In the genomic region with DNA sequence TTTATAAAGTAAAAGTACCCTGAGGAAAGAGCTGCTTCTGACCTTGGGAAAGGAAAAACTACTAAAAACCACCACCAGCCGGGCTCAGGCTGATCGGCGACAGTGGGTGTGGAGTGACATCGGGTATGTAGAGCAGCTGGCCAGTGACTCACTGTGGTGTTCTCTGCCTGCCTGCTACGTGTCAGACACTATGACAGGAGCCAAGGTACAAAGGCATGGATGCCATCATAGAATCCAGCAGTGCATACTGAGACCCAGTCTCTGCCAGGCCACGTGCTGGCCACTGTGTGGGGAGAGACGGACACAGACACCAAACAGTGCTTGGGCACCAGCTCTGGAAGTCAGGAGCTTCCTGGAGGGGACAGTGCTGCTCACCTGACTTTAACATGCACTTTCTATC, we compare ENCODE assay signal across 10 mouse cellular contexts. TPM values are rescaled to one million over a fixed set of nuclear protein-coding genes. Genes with fewer than 3 reads are reported as not detected.
A peak's percentile ranks its signal among the peaks of the same experiment; 100 is the strongest.
DNase-seq lines count a peak whose midpoint lies in the region; ATAC-seq and TF ChIP-seq lines count a peak whose summit lies in the region.
"Had no signal": no experiment of that assay in that cellular context is flagged by ENCODE, and none has a peak within 500 bp of the region (broad histone marks: within the 10 kb centered on the region; RNA-seq: fewer than 3 reads in every experiment).

No protein-coding gene starts in this region.

- H3K36me3 ChIP-seq in forebrain, embryonic 11.5 days (ENCODE audit: control insufficient read depth, insufficient read depth, low read length) = no peaks in the 10 kb centered on the region; the same call in 1 of the 2 replicates
- peaks cover 13% of the 10 kb centered on the region; the same call in 1 of the 2 replicates for H3K36me3 ChIP-seq in forebrain, embryonic 14.5 days (ENCODE audit: control insufficient read depth, insufficient read depth, low read length)
- peaks cover 34% of the 10 kb centered on the region for H3K36me3 ChIP-seq in intestine, postnatal 0 days (ENCODE audit: control insufficient read depth, insufficient read depth)
- peaks cover 21% of the 10 kb centered on the region for H3K36me3 ChIP-seq in midbrain, embryonic 10.5 days
- peaks cover 23% of the 10 kb centered on the region for H3K36me3 ChIP-seq in forebrain, embryonic 13.5 days (ENCODE audit: poor library complexity, severe bottlenecking)

- H3K4me2 ChIP-seq in forebrain, embryonic 11.5 days (ENCODE audit: low read depth, low read length, severe bottlenecking) = no peak overlapping the region
- H3K4me2 ChIP-seq in forebrain, embryonic 14.5 days (ENCODE audit: low read length) = no peak overlapping the region
- H3K4me2 ChIP-seq in intestine, postnatal 0 days (replicated peaks; ENCODE audit: low read depth) = no peak overlapping the region; the same call in none of the 2 replicates
- no peak overlapping the region for H3K4me2 ChIP-seq in forebrain, embryonic 13.5 days
- H3K4me2 ChIP-seq: limb, embryonic 12.5 days had no signal

- no peaks in the 10 kb centered on the region for H3K9me3 ChIP-seq in forebrain, embryonic 11.5 days (ENCODE audit: control insufficient read depth, low read length)
- no peaks in the 10 kb centered on the region for H3K9me3 ChIP-seq in forebrain, embryonic 14.5 days (replicated peaks; ENCODE audit: control insufficient read depth, low read length)
- H3K9me3 ChIP-seq in intestine, postnatal 0 days (ENCODE audit: control insufficient read depth) = no peaks in the 10 kb centered on the region
- no peaks in the 10 kb centered on the region for H3K9me3 ChIP-seq in midbrain, embryonic 10.5 days (replicated peaks)
- no peaks in the 10 kb centered on the region for H3K9me3 ChIP-seq in forebrain, embryonic 13.5 days (replicated peaks)
- H3K9me3 ChIP-seq: limb, embryonic 12.5 days had no signal

- no peak for ATAC-seq in forebrain, embryonic 11.5 days (replicated peaks; ENCODE audit: low FRiP score)
- no peak for ATAC-seq in forebrain, embryonic 14.5 days
- ATAC-seq in intestine, postnatal 0 days = peak; percentile 75
- no peak for ATAC-seq in forebrain, embryonic 13.5 days

- WGBS in forebrain, embryonic 11.5 days = 78% methylated on average over 7 of the region's 7 CpGs
- 87% methylated on average over 7 of the region's 7 CpGs for WGBS in forebrain, embryonic 14.5 days
- 32% methylated on average over 7 of the region's 7 CpGs for WGBS in intestine, postnatal 0 days
- 82% methylated on average over 7 of the region's 7 CpGs for WGBS in midbrain, embryonic 10.5 days
- 80% methylated on average over 7 of the region's 7 CpGs for WGBS in forebrain, embryonic 13.5 days

- H3K4me3 ChIP-seq in forebrain, embryonic 11.5 days (ENCODE audit: low read depth, low read length) = no peak overlapping the region
- H3K4me3 ChIP-seq in forebrain, embryonic 14.5 days (ENCODE audit: low read depth, low read length) = no peak overlapping the region
- H3K4me3 ChIP-seq in intestine, postnatal 0 days (ENCODE audit: low read depth, low read length) = no peak overlapping the region
- H3K4me3 ChIP-seq in midbrain, embryonic 10.5 days = no peak overlapping the region
- no peak overlapping the region for H3K4me3 ChIP-seq in forebrain, embryonic 13.5 days
- H3K4me3 ChIP-seq: limb, embryonic 12.5 days had no signal

- H3K9ac ChIP-seq in forebrain, embryonic 11.5 days (ENCODE audit: low read length) = no peak overlapping the region
- H3K9ac ChIP-seq in forebrain, embryonic 14.5 days (ENCODE audit: low read length) = no peak overlapping the region
- peak overlapping the region; percentile 11; the same call in 1 of the 2 replicates for H3K9ac ChIP-seq in intestine, postnatal 0 days (ENCODE audit: low read depth, low read length)
- no peak overlapping the region for H3K9ac ChIP-seq in forebrain, embryonic 13.5 days
- H3K9ac ChIP-seq: limb, embryonic 12.5 days had no signal

- DNase-seq in forebrain, embryonic 11.5 days (ENCODE audit: low spot score) = no peak
- no peak for DNase-seq in forebrain, embryonic 14.5 days (ENCODE audit: low spot score)
- peak; percentile 36 to 43 for DNase-seq in spleen, postnatal 10 days (ENCODE audit: low spot score in 2 of 2)
- no peak for DNase-seq in spleen, adult 18-20 months
- DNase-seq in midbrain, embryonic 10.5 days (ENCODE audit: low spot score) = no peak
- DNase-seq in cerebellum, adult 8-10 months = no peak
- DNase-seq: embryo, embryonic 11 days had no signal

- H3K4me1 ChIP-seq in forebrain, embryonic 11.5 days (replicated peaks; ENCODE audit: control insufficient read depth, insufficient read depth, low read length) = no peaks in the 10 kb centered on the region
- H3K4me1 ChIP-seq in forebrain, embryonic 14.5 days (ENCODE audit: control insufficient read depth, insufficient read depth, low read length) = peaks cover 9% of the 10 kb centered on the region
- H3K4me1 ChIP-seq in intestine, postnatal 0 days (replicated peaks; ENCODE audit: control insufficient read depth, insufficient read depth, low read length) = no peaks in the 10 kb centered on the region; the same call in 1 of the 2 replicates
- peaks cover 22% of the 10 kb centered on the region for H3K4me1 ChIP-seq in midbrain, embryonic 10.5 days
- peaks cover 11% of the 10 kb centered on the region for H3K4me1 ChIP-seq in forebrain, embryonic 13.5 days

- no peaks in the 10 kb centered on the region for H3K27me3 ChIP-seq in forebrain, embryonic 11.5 days (ENCODE audit: control insufficient read depth, insufficient read depth, low read length)
- H3K27me3 ChIP-seq in forebrain, embryonic 14.5 days (replicated peaks; ENCODE audit: control insufficient read depth, insufficient read depth, low read length) = no peaks in the 10 kb centered on the region
- H3K27me3 ChIP-seq in intestine, postnatal 0 days (replicated peaks; ENCODE audit: control insufficient read depth, insufficient read depth, low read length) = no peaks in the 10 kb centered on the region
- no peaks in the 10 kb centered on the region for H3K27me3 ChIP-seq in midbrain, embryonic 10.5 days (ENCODE audit: low read depth, poor library complexity, severe bottlenecking)
- no peaks in the 10 kb centered on the region for H3K27me3 ChIP-seq in forebrain, embryonic 13.5 days
- H3K27me3 ChIP-seq: limb, embryonic 12.5 days had no signal

- no peak for TF ChIP-seq CTCF in intestine, postnatal 0 days (IDR thresholded peaks at IDR 0.05; ENCODE audit: low read depth)

- H3K27ac ChIP-seq in forebrain, embryonic 11.5 days (ENCODE audit: low read depth, low read length) = peak overlapping the region; percentile 43
- H3K27ac ChIP-seq in forebrain, embryonic 14.5 days (ENCODE audit: low read depth, low read length) = no peak overlapping the region
- peak overlapping the region; percentile 89 for H3K27ac ChIP-seq in intestine, postnatal 0 days (ENCODE audit: low read depth, low read length)
- no peak overlapping the region for H3K27ac ChIP-seq in midbrain, embryonic 10.5 days (replicated peaks)
- H3K27ac ChIP-seq in forebrain, embryonic 13.5 days = no peak overlapping the region

RNA-seq across cellular contexts. Expression of gene Arfgap3, which starts 5.1 kb away (rescaled TPM):
- polyA plus RNA-seq in forebrain, embryonic 11.5 days (2014; fragmentation: Nextera tagmentation; extraction: Ambion mirVana) = 31.3 and 35.0 TPM in 2 replicates
- 40.0 and 45.4 TPM in 2 replicates for polyA plus RNA-seq in forebrain, embryonic 14.5 days (2014; fragmentation: Nextera tagmentation; extraction: Ambion mirVana)
- 119 and 124 TPM in 2 replicates for polyA plus RNA-seq in intestine, postnatal 0 days (2015; fragmentation: Nextera tagmentation; extraction: Ambion mirVana)
- 29.2 and 32.8 TPM in 2 replicates for polyA plus RNA-seq in midbrain, embryonic 10.5 days (2016; fragmentation: Nextera tagmentation; extraction: Ambion mirVana)
- 33.6 and 37.3 TPM in 2 replicates for polyA plus RNA-seq in forebrain, embryonic 13.5 days (2015; fragmentation: Nextera tagmentation; extraction: Ambion mirVana)

Comparison
In these comparisons a context has a peak if more than half of its experiments do, and no peak if none do; other contexts are left out.
1. DNase-seq: peak in spleen, postnatal 10 days (2 of 2); none in forebrain, embryonic 11.5 days (single experiment), forebrain, embryonic 14.5 days (single experiment), spleen, adult 18-20 months (0 of 2), midbrain, embryonic 10.5 days (single experiment) and cerebellum, adult 8-10 months (single experiment).
2. H3K27ac ChIP-seq: peak in forebrain, embryonic 11.5 days (single experiment) and intestine, postnatal 0 days (single experiment); none in forebrain, embryonic 14.5 days (single experiment), midbrain, embryonic 10.5 days (single experiment) and forebrain, embryonic 13.5 days (single experiment).